Mouse (Mus musculus) liver, adult (tissue): ENCODE data around the gene Wdr63.

Source experiments
- GATA4 ChIP-seq: IDR thresholded peaks from 2 replicates; pipeline ENCODE4 v1.6.1; 2014; ENCODE audit warnings: mild to moderate bottlenecking, low read length; ENCODE audit not compliant: insufficient replicate concordance

Wdr63 gene

GRCm38 (mm10) chr3:146107921-146108571 is at the start of gene Wdr63:
Wdr63 (minus strand) TSS chr3:146108130.
- no peak for TF ChIP-seq GATA4

- TF ChIP-seq GATA4: no peak
Observed at GRCm38 (mm10) chr3:146156811-146157210, 48.9 kb upstream of the Wdr63 start.

GRCm38 (mm10) chr3:146155628-146156576 is 48.0 kb upstream of the Wdr63 start:
- no peak for TF ChIP-seq GATA4

- TF ChIP-seq GATA4: no peak
Observed at GRCm38 (mm10) chr3:146153862-146154611, 46.1 kb upstream of the Wdr63 start.

- TF ChIP-seq GATA4: no peak
Observed at GRCm38 (mm10) chr3:146152913-146153312, 45.0 kb upstream of the Wdr63 start.

- no peak for TF ChIP-seq GATA4
Observed at GRCm38 (mm10) chr3:146152348-146152747, 44.4 kb upstream of the Wdr63 start.

- TF ChIP-seq GATA4: no peak
Observed at GRCm38 (mm10) chr3:146151755-146152154, 43.8 kb upstream of the Wdr63 start.

GRCm38 (mm10) chr3:146151328-146151727 is 43.4 kb upstream of the Wdr63 start:
- no peak for TF ChIP-seq GATA4

- TF ChIP-seq GATA4: no peak
Observed at GRCm38 (mm10) chr3:146150560-146150959, 42.6 kb upstream of the Wdr63 start.

GRCm38 (mm10) chr3:146150058-146150400 is 42.1 kb upstream of the Wdr63 start:
- TF ChIP-seq GATA4: no peak

GRCm38 (mm10) chr3:146149156-146150057 is 41.5 kb upstream of the Wdr63 start, which contains the start of gene Mcoln2:
Mcoln2 (plus strand) TSS chr3:146149833.
- no peak for TF ChIP-seq GATA4

GRCm38 (mm10) chr3:146146131-146146530 is 38.2 kb upstream of the Wdr63 start:
- no peak for TF ChIP-seq GATA4

GRCm38 (mm10) chr3:146145501-146145900 is 37.6 kb upstream of the Wdr63 start:
- no peak for TF ChIP-seq GATA4

GRCm38 (mm10) chr3:146142523-146142922 is 34.6 kb upstream of the Wdr63 start:
- TF ChIP-seq GATA4: no peak
